Mouse (Mus musculus) heart, embryonic 14.5 days (tissue): ENCODE results near the gene Exoc4. TPM values are rescaled to one million over a fixed set of nuclear protein-coding genes. Genes with fewer than 3 reads are reported as not detected.

Experiments used
- polyA plus RNA-seq: library from polyadenylated mRNA; unstranded; fragments of >200 nt; fragmentation: Nextera tagmentation; extraction: Ambion mirVana; gene quantifications from 2 replicates; pipeline ENCODE4 v1.2.1, GENCODE M21; 2014

The Exoc4 gene
- polyA plus RNA-seq, 1 experiment from 2014 or later = 26.0 TPM

Other genes with a start within 250 kb of the Exoc4 start
- 208 and 215 TPM in 2 replicates for gene Chchd3, start 188.8 kb upstream of the Exoc4 start, polyA plus RNA-seq